Mouse (Mus musculus) embryonic facial prominence, embryonic 12.5 days (tissue): ENCODE results near the gene Slc2a2. TPM values are rescaled to one million over a fixed set of nuclear protein-coding genes. Genes with fewer than 3 reads are reported as not detected.

Source experiments
- ATAC-seq: fragments of 200-750 bp; cut with Nextera tagmentation; 2 replicates; pipeline ENCODE4 v1.8.0; 2017; ENCODE audit not compliant: insufficient number of reproducible peaks, insufficient read depth, low FRiP score, low TSS enrichment
- H3K27ac ChIP-seq: fragments of 300-500 bp; sonication (generic); 2 replicates; pipeline ENCODE4 v1.5.1; 2016; ENCODE audit warnings: mild to moderate bottlenecking
- H3K27me3 ChIP-seq: fragments of 300-500 bp; sonication (generic); 2 replicates; pipeline ENCODE4 v1.6.1; 2016; ENCODE audit warnings: mild to moderate bottlenecking, moderate library complexity
- H3K36me3 ChIP-seq: fragments of 300-500 bp; sonication (generic); 2 replicates; pipeline ENCODE4 v1.6.1; 2016; ENCODE audit warnings: mild to moderate bottlenecking
- H3K4me1 ChIP-seq: fragments of 300-500 bp; sonication (generic); 2 replicates; pipeline ENCODE4 v1.6.1; 2016
- H3K4me2 ChIP-seq: fragments of 300-500 bp; sonication (generic); replicated peaks from 2 replicates; pipeline ENCODE4 v1.6.1; 2016; ENCODE audit warnings: mild to moderate bottlenecking, moderate library complexity
- H3K4me3 ChIP-seq: fragments of 300-500 bp; sonication (generic); 2 replicates; pipeline ENCODE4 v1.5.1; 2016; ENCODE audit warnings: mild to moderate bottlenecking
- H3K9ac ChIP-seq: fragments of 300-500 bp; sonication (generic); 2 replicates; pipeline ENCODE4 v1.6.1; 2016; ENCODE audit warnings: mild to moderate bottlenecking, moderate library complexity
- H3K9me3 ChIP-seq: fragments of 300-500 bp; sonication (generic); 2 replicates; pipeline ENCODE4 v1.6.1; 2016; ENCODE audit warnings: mild to moderate bottlenecking, moderate library complexity
- WGBS: fragments of 180-500 bp; shearing (Covaris S2); methylation state at CpG from one replicate; pipeline ENCODE4 v1.1.7; 2016; 5-methylcytosine and 5-hydroxymethylcytosine counted together
- polyA plus RNA-seq: library from polyadenylated mRNA; unstranded; fragments of >200 nt; fragmentation: Nextera tagmentation; extraction: Ambion mirVana; gene quantifications from 2 replicates; pipeline ENCODE4 v1.2.1, GENCODE M21; 2016

The Slc2a2 gene
- polyA plus RNA-seq, 1 experiment from 2014 or later, result 0.09 TPM

GRCm38 (mm10) chr3:28775958-28776357, 78.3 kb downstream of the Slc2a2 start:
- Histone ChIP-seq H3K4me1 (0 out of 2 replicates have a peak, but pooled peaks cover 4% of the 10 kb centered on the region), H3K27ac (no peak overlapping the region), H3K4me2 (no peak overlapping the region), H3K36me3 (no peaks in the 10 kb centered on the region), H3K4me3 (no peak overlapping the region), H3K27me3 (no peaks in the 10 kb centered on the region), H3K9me3 (no peaks in the 10 kb centered on the region), H3K9ac (no peak overlapping the region)
- no peak for ATAC-seq
- 100% methylated on average over 1 of the region's 1 CpGs for WGBS

GRCm38 (mm10) chr3:28776491-28776890, 78.8 kb downstream of the Slc2a2 start:
- Histone ChIP-seq H3K4me2 (no peak overlapping the region), H3K9ac (no peak overlapping the region), H3K27ac (no peak overlapping the region), H3K36me3 (no peaks in the 10 kb centered on the region), H3K4me1 (0 out of 2 replicates have a peak, but pooled peaks cover 4% of the 10 kb centered on the region), H3K9me3 (no peaks in the 10 kb centered on the region), H3K4me3 (no peak overlapping the region), H3K27me3 (no peaks in the 10 kb centered on the region)
- WGBS, result 92% methylated on average over 1 of the region's 1 CpGs
- ATAC-seq, result no peak

GRCm38 (mm10) chr3:28780511-28780910, 82.8 kb downstream of the Slc2a2 start:
- Histone ChIP-seq H3K9me3 (no peaks in the 10 kb centered on the region), H3K27me3 (no peaks in the 10 kb centered on the region), H3K36me3 (no peaks in the 10 kb centered on the region), H3K4me2 (peak overlapping the region; percentile 96), H3K4me1 (0 out of 2 replicates have a peak, but pooled peaks cover 4% of the 10 kb centered on the region), H3K4me3 (peak overlapping the region; percentile 79; the same call in 1 of the 2 replicates), H3K27ac (no peak overlapping the region), H3K9ac (no peak overlapping the region)
- 68% methylated on average over 9 of the region's 9 CpGs for WGBS
- ATAC-seq, result no peak

Other genes starting within 250 kb of the Slc2a2 start
- 11.1 and 11.3 TPM in 2 replicates for gene Eif5a2, start 83.4 kb downstream of the Slc2a2 start, polyA plus RNA-seq
- gene Rpl22l1, start 107.5 kb downstream of the Slc2a2 start, polyA plus RNA-seq, result 439 and 450 TPM in 2 replicates
- gene Gm1527, start 194.7 kb downstream of the Slc2a2 start, polyA plus RNA-seq, result not detected in 2 replicates